Mouse (Mus musculus) E14TG2a.4 (cell line): ENCODE results near the gene Ttyh1.

ENCODE experiments used
- CTCF ChIP-seq: conservative IDR thresholded peaks from 2 replicates; pipeline ENCODE4 v1.5.1; 2014; ENCODE audit warnings: low read length
- NANOG ChIP-seq: IDR thresholded peaks from 2 replicates; pipeline ENCODE4 v1.6.1; 2014; ENCODE audit warnings: borderline replicate concordance, low read length, mixed read lengths
- POU5F1 ChIP-seq: IDR thresholded peaks from 2 replicates; pipeline ENCODE4 v1.6.1; 2014; ENCODE audit warnings: low read length, borderline replicate concordance

DNA sequence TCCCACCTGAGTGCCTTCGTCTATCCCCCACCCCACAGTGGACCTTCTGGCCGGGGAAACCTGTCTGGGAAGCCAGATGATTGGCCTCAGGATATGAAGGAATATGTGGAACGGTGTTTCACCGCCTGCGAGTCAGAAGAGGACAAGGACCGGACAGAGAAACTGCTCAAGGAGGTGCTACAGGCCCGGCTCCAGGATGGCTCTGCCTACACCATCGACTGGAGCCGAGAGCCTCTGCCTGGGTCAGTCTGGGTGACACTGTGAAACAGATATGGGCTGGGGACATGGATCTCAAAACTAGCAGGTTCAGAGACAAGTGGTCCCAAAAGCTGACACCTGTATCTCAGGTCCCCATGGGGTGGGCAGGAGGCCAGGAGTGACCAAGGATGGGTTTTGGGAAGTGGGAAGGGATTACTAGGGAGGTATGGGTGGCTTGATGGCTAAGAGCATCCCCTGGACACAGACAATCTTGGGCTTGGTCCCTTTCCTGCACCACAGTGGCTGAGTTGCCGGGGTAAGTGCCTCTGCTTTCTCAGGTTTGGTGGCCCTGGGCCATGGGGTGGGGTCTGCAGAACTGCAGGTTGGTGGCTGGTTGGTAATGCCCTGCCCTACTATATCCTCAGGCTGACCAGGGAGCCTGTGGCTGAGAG, 23.7 kb downstream of the Ttyh1 start:
- TF ChIP-seq CTCF: no peak
- no peak for TF ChIP-seq NANOG
- TF ChIP-seq POU5F1: no peak
